Mouse (Mus musculus) neural tube, embryonic 15.5 days (tissue): ENCODE measurements around the gene Afdn. TPM values are rescaled to one million over a fixed set of nuclear protein-coding genes. Genes with fewer than 3 reads are reported as not detected.

Experiments used
- ATAC-seq: fragments of 200-750 bp; cut with Nextera tagmentation; 2 replicates; pipeline ENCODE4 v1.8.0; 2017; ENCODE audit warnings: mild to moderate bottlenecking, moderate TSS enrichment, moderate library complexity; ENCODE audit not compliant: low FRiP score
- H3K27ac ChIP-seq: fragments of 300-500 bp; sonication (generic); replicated peaks from 2 replicates; pipeline ENCODE4 v1.5.1; 2015; ENCODE audit warnings: mild to moderate bottlenecking, inconsistent platforms
- H3K27me3 ChIP-seq: fragments of 300-500 bp; sonication (generic); replicated peaks from 2 replicates; pipeline ENCODE4 v1.6.1; 2015; ENCODE audit warnings: inconsistent platforms
- H3K36me3 ChIP-seq: fragments of 300-500 bp; sonication (generic); 2 replicates; pipeline ENCODE4 v1.6.1; 2015; ENCODE audit warnings: inconsistent platforms
- H3K4me1 ChIP-seq: fragments of 300-500 bp; sonication (generic); 2 replicates; pipeline ENCODE4 v1.6.1; 2015; ENCODE audit warnings: inconsistent platforms
- H3K4me2 ChIP-seq: fragments of 300-500 bp; sonication (generic); 2 replicates; pipeline ENCODE4 v1.6.1; 2015; ENCODE audit warnings: inconsistent platforms, mild to moderate bottlenecking, moderate library complexity
- H3K4me3 ChIP-seq: fragments of 300-500 bp; sonication (generic); replicated peaks from 2 replicates; pipeline ENCODE4 v1.5.1; 2015; ENCODE audit warnings: mild to moderate bottlenecking, inconsistent platforms
- H3K9ac ChIP-seq: fragments of 300-500 bp; sonication (generic); replicated peaks from 2 replicates; pipeline ENCODE4 v1.6.1; 2015; ENCODE audit warnings: mild to moderate bottlenecking, inconsistent platforms
- H3K9me3 ChIP-seq: fragments of 300-500 bp; sonication (generic); replicated peaks from 2 replicates; pipeline ENCODE4 v1.6.1; 2016; ENCODE audit warnings: inconsistent platforms
- WGBS: fragments of 180-500 bp; shearing (Covaris S2); methylation state at CpG from one replicate; pipeline ENCODE4 v1.1.7; 2015; ENCODE audit warnings: mixed read lengths; 5-methylcytosine and 5-hydroxymethylcytosine counted together
- polyA plus RNA-seq: library from polyadenylated mRNA; unstranded; fragments of >200 nt; fragmentation: Nextera tagmentation; extraction: Ambion mirVana; gene quantifications from 2 replicates; pipeline ENCODE4 v1.2.1, GENCODE M21; 2015

Gene Afdn
- polyA plus RNA-seq, 1 experiment from 2014 or later = 124 TPM

GRCm38 (mm10) chr17:13883540-13883939 is 123.2 kb downstream of the Afdn start:
- Histone ChIP-seq H3K27ac (no peak overlapping the region), H3K36me3 (peaks cover 54% of the 10 kb centered on the region), H3K9me3 (no peaks in the 10 kb centered on the region), H3K4me1 (no peaks in the 10 kb centered on the region), H3K4me2 (no peak overlapping the region), H3K4me3 (no peak overlapping the region), H3K9ac (no peak overlapping the region), H3K27me3 (no peaks in the 10 kb centered on the region)
- 63% methylated on average over 5 of the region's 5 CpGs for WGBS
- no peak for ATAC-seq

GRCm38 (mm10) chr17:13889818-13890434 is 129.6 kb downstream of the Afdn start:
- no peaks in the 10 kb centered on the region for H3K4me1 ChIP-seq
- no peak for ATAC-seq
- WGBS = 85% methylated on average over 7 of the region's 7 CpGs
- H3K9me3 ChIP-seq = no peaks in the 10 kb centered on the region
- no peak overlapping the region for H3K4me2 ChIP-seq
- no peak overlapping the region for H3K27ac ChIP-seq
- no peak overlapping the region for H3K4me3 ChIP-seq
- no peaks in the 10 kb centered on the region for H3K27me3 ChIP-seq
- H3K36me3 ChIP-seq = peaks cover 35% of the 10 kb centered on the region
- no peak overlapping the region for H3K9ac ChIP-seq

GRCm38 (mm10) chr17:13890932-13891331 is 130.6 kb downstream of the Afdn start:
- 91% methylated on average over 1 of the region's 1 CpGs for WGBS
- H3K27me3 ChIP-seq = no peaks in the 10 kb centered on the region

GRCm38 (mm10) chr17:13898838-13899237 is 138.5 kb downstream of the Afdn start:
- H3K4me1 ChIP-seq = no peaks in the 10 kb centered on the region
- no peak overlapping the region for H3K9ac ChIP-seq
- peaks cover 44% of the 10 kb centered on the region for H3K36me3 ChIP-seq
- no peak overlapping the region for H3K27ac ChIP-seq
- H3K4me2 ChIP-seq = no peak overlapping the region
- H3K27me3 ChIP-seq = no peaks in the 10 kb centered on the region
- H3K9me3 ChIP-seq = no peaks in the 10 kb centered on the region
- no peak overlapping the region for H3K4me3 ChIP-seq
- no peak for ATAC-seq
- WGBS = 94% methylated on average over 17 of the region's 17 CpGs

More at GRCm38 (mm10) chr17:13890932-13891331, 130.6 kb downstream of the Afdn start:
- ATAC-seq = no peak
- H3K9me3 ChIP-seq = no peaks in the 10 kb centered on the region
- no peak overlapping the region for H3K4me2 ChIP-seq
- H3K27ac ChIP-seq = no peak overlapping the region
- H3K36me3 ChIP-seq = peaks cover 30% of the 10 kb centered on the region
- no peak overlapping the region for H3K9ac ChIP-seq
- no peaks in the 10 kb centered on the region for H3K4me1 ChIP-seq
- no peak overlapping the region for H3K4me3 ChIP-seq

GRCm38 (mm10) chr17:13899241-13899640 is 138.9 kb downstream of the Afdn start:
- Histone ChIP-seq H3K4me2 (no peak overlapping the region), H3K9ac (no peak overlapping the region), H3K4me1 (no peaks in the 10 kb centered on the region), H3K27me3 (no peaks in the 10 kb centered on the region), H3K27ac (no peak overlapping the region), H3K4me3 (no peak overlapping the region), H3K9me3 (no peaks in the 10 kb centered on the region), H3K36me3 (peaks cover 48% of the 10 kb centered on the region)
- ATAC-seq = no peak; the same call in 1 of the 2 replicates
- WGBS = 90% methylated on average over 7 of the region's 7 CpGs

- Histone ChIP-seq H3K9ac (no peak overlapping the region), H3K27me3 (no peaks in the 10 kb centered on the region), H3K4me3 (no peak overlapping the region), H3K4me2 (no peak overlapping the region), H3K9me3 (no peaks in the 10 kb centered on the region), H3K36me3 (peaks cover 59% of the 10 kb centered on the region), H3K4me1 (no peaks in the 10 kb centered on the region), H3K27ac (no peak overlapping the region)
- WGBS = 83% methylated on average over 8 of the region's 8 CpGs
- no peak for ATAC-seq
Observed at GRCm38 (mm10) chr17:13903793-13904192, 143.5 kb downstream of the Afdn start.

GRCm38 (mm10) chr17:13907082-13907481 is 146.7 kb downstream of the Afdn start:
- 94% methylated on average over 5 of the region's 5 CpGs for WGBS
- no peak for ATAC-seq

GRCm38 (mm10) chr17:13907681-13908080 is 147.3 kb downstream of the Afdn start:
- ATAC-seq = no peak
- Histone ChIP-seq H3K36me3 (peaks cover 42% of the 10 kb centered on the region), H3K4me1 (no peaks in the 10 kb centered on the region), H3K4me2 (no peak overlapping the region), H3K27me3 (no peaks in the 10 kb centered on the region), H3K4me3 (no peak overlapping the region), H3K27ac (no peak overlapping the region), H3K9ac (no peak overlapping the region), H3K9me3 (no peaks in the 10 kb centered on the region)
- WGBS = 88% methylated on average over 1 of the region's 1 CpGs

More at GRCm38 (mm10) chr17:13907082-13907481, 146.7 kb downstream of the Afdn start:
- no peak overlapping the region for H3K27ac ChIP-seq
- H3K4me1 ChIP-seq = no peaks in the 10 kb centered on the region
- no peaks in the 10 kb centered on the region for H3K27me3 ChIP-seq
- H3K9ac ChIP-seq = no peak overlapping the region
- H3K4me3 ChIP-seq = no peak overlapping the region
- H3K4me2 ChIP-seq = no peak overlapping the region
- peaks cover 43% of the 10 kb centered on the region for H3K36me3 ChIP-seq
- no peaks in the 10 kb centered on the region for H3K9me3 ChIP-seq

GRCm38 (mm10) chr17:13913951-13914350 is 153.6 kb downstream of the Afdn start:
- H3K4me2 ChIP-seq = no peak overlapping the region
- 73% methylated on average over 4 of the region's 4 CpGs for whole genome bisulfite sequencing
- H3K4me1 ChIP-seq = no peaks in the 10 kb centered on the region
- no peaks in the 10 kb centered on the region for H3K27me3 ChIP-seq
- H3K9ac ChIP-seq = no peak overlapping the region
- no peaks in the 10 kb centered on the region for H3K36me3 ChIP-seq
- no peak overlapping the region for H3K27ac ChIP-seq
- ATAC-seq = no peak
- no peaks in the 10 kb centered on the region for H3K9me3 ChIP-seq
- no peak overlapping the region for H3K4me3 ChIP-seq

- Histone ChIP-seq H3K4me1 (no peaks in the 10 kb centered on the region), H3K9ac (no peak overlapping the region), H3K36me3 (no peaks in the 10 kb centered on the region), H3K27me3 (no peaks in the 10 kb centered on the region), H3K4me3 (no peak overlapping the region), H3K4me2 (no peak overlapping the region), H3K9me3 (no peaks in the 10 kb centered on the region), H3K27ac (no peak overlapping the region)
- WGBS = 73% methylated on average over 4 of the region's 4 CpGs
- no peak for ATAC-seq
Observed at GRCm38 (mm10) chr17:13914531-13914930, 154.2 kb downstream of the Afdn start.

- no peak overlapping the region for H3K4me2 ChIP-seq
- no peak overlapping the region for H3K9ac ChIP-seq
- ATAC-seq = no peak
- no peaks in the 10 kb centered on the region for H3K27me3 ChIP-seq
- H3K4me3 ChIP-seq = no peak overlapping the region
- no peak overlapping the region for H3K27ac ChIP-seq
- no peaks in the 10 kb centered on the region for H3K9me3 ChIP-seq
- WGBS = 88% methylated on average over 2 of the region's 2 CpGs
- H3K4me1 ChIP-seq = no peaks in the 10 kb centered on the region
- no peaks in the 10 kb centered on the region for H3K36me3 ChIP-seq
Observed at GRCm38 (mm10) chr17:13920771-13921170, 160.4 kb downstream of the Afdn start.

- no peaks in the 10 kb centered on the region for H3K9me3 ChIP-seq
- ATAC-seq = no peak; the same call in 1 of the 2 replicates
- no peaks in the 10 kb centered on the region for H3K36me3 ChIP-seq
- WGBS = 54% methylated on average over 2 of the region's 2 CpGs
- H3K4me2 ChIP-seq = no peak overlapping the region
- no peaks in the 10 kb centered on the region for H3K4me1 ChIP-seq
- H3K4me3 ChIP-seq = no peak overlapping the region
- no peak overlapping the region for H3K27ac ChIP-seq
- no peaks in the 10 kb centered on the region for H3K27me3 ChIP-seq
- H3K9ac ChIP-seq = no peak overlapping the region
Observed at GRCm38 (mm10) chr17:13923418-13923817, 163.1 kb downstream of the Afdn start.
